Mouse (Mus musculus): ENCODE measurements around the gene Gm3336. TPM values are rescaled to one million over a fixed set of nuclear protein-coding genes. Genes with fewer than 3 reads are reported as not detected.

The Gm3336 gene
- polyA plus RNA-seq, 1 experiment, result not detected

- TF ChIP-seq TAL1 (IDR thresholded peaks at IDR 0.05; ENCODE audit: low read length) (no peak), GATA1 (IDR thresholded peaks at IDR 0.05; ENCODE audit: low read length) (no peak)
- Histone ChIP-seq H3K9me3 (ENCODE audit: control insufficient read depth, low read length) (no peaks in the 10 kb centered on the region), H3K36me3 (ENCODE audit: control insufficient read depth) (peaks cover 39% of the 10 kb centered on the region), H3K4me1 (ENCODE audit: control insufficient read depth) (peaks cover 95% of the 10 kb centered on the region), H3K27me3 (ENCODE audit: control insufficient read depth) (no peaks in the 10 kb centered on the region), H3K4me3 (replicated peaks) (peak overlapping the region; percentile 52)
Observed at GRCm38 (mm10) chr8:70763354-70763753, 45.0 kb downstream of the Gm3336 start.

DNA sequence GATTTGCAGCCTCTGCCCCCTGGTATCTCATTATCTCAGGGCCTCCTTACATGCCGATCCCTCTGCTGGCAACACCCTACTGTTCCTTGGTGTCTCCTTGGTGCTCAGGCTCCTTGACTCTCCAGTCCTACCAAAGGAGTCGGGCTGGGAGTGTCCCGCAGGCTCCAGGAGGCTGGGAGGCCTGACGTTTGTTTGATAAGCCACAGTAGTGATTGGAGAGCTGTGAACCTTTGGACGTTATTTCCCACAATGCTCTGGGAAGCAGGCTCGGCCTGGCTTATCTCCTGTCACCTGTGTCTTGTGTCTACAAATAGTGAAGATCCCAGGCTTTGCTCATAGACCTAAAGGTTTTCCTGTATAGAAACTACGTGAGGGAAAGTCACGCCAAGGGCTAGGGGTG is 45.7 kb downstream of the Gm3336 start:
- TF ChIP-seq GATA1 (IDR thresholded peaks at IDR 0.05; ENCODE audit: low read length) (peak; percentile 60), TAL1 (IDR thresholded peaks at IDR 0.05; ENCODE audit: low read length) (peak; percentile 68)
- H3K4me1 ChIP-seq (ENCODE audit: control insufficient read depth), result peaks cover 95% of the 10 kb centered on the region
- peaks cover 39% of the 10 kb centered on the region for H3K36me3 ChIP-seq (ENCODE audit: control insufficient read depth)
- no peaks in the 10 kb centered on the region for H3K27me3 ChIP-seq (ENCODE audit: control insufficient read depth)
- H3K9me3 ChIP-seq (ENCODE audit: control insufficient read depth, low read length), result no peaks in the 10 kb centered on the region
- peak overlapping the region; percentile 52 for H3K4me3 ChIP-seq (replicated peaks)

GRCm38 (mm10) chr8:70764676-70765075 is 46.3 kb downstream of the Gm3336 start:
- H3K9me3 ChIP-seq (ENCODE audit: control insufficient read depth, low read length), result no peaks in the 10 kb centered on the region
- no peaks in the 10 kb centered on the region for H3K27me3 ChIP-seq (ENCODE audit: control insufficient read depth)
- H3K4me1 ChIP-seq (ENCODE audit: control insufficient read depth), result peaks cover 95% of the 10 kb centered on the region
- no peak for TF ChIP-seq GATA1 (IDR thresholded peaks at IDR 0.05; ENCODE audit: low read length)
- TF ChIP-seq TAL1 (IDR thresholded peaks at IDR 0.05; ENCODE audit: low read length), result no peak
- peaks cover 36% of the 10 kb centered on the region for H3K36me3 ChIP-seq (ENCODE audit: control insufficient read depth)
- peak overlapping the region; percentile 52 for H3K4me3 ChIP-seq (replicated peaks)

DNA sequence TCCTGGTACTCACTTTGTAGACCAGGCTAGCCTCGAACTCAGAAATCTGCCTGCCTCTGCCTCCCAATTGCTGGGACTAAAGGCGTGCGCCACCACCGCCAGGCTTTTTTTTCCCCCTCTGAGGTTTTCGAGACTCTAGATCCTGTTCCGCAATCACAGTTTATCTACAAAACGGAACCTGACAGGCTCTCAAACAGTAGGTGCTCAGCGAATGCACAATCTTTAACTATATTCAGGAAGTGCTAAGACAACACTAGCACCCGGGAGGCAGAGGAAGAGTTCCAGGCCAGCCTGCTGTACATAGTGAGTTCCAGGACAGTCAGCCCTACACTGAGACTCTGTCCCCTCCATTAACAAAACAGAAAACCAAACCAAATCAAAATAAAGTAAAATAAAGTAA is 47.0 kb downstream of the Gm3336 start:
- H3K27me3 ChIP-seq (ENCODE audit: control insufficient read depth), result no peaks in the 10 kb centered on the region
- peaks cover 93% of the 10 kb centered on the region for H3K4me1 ChIP-seq (ENCODE audit: control insufficient read depth)
- no peak for TF ChIP-seq GATA1 (IDR thresholded peaks at IDR 0.05; ENCODE audit: low read length)
- no peaks in the 10 kb centered on the region for H3K9me3 ChIP-seq (ENCODE audit: control insufficient read depth, low read length)
- H3K36me3 ChIP-seq (ENCODE audit: control insufficient read depth), result peaks cover 42% of the 10 kb centered on the region
- H3K4me3 ChIP-seq (replicated peaks), result peak overlapping the region; percentile 69

- Histone ChIP-seq H3K27me3 (ENCODE audit: control insufficient read depth) (no peaks in the 10 kb centered on the region), H3K4me3 (replicated peaks) (peak overlapping the region; percentile 69), H3K9me3 (ENCODE audit: control insufficient read depth, low read length) (no peaks in the 10 kb centered on the region), H3K36me3 (ENCODE audit: control insufficient read depth) (peaks cover 48% of the 10 kb centered on the region), H3K4me1 (ENCODE audit: control insufficient read depth) (peaks cover 92% of the 10 kb centered on the region)
- TF ChIP-seq GATA1 (IDR thresholded peaks at IDR 0.05; ENCODE audit: low read length) (no peak), TAL1 (IDR thresholded peaks at IDR 0.05; ENCODE audit: low read length) (no peak)
Observed at GRCm38 (mm10) chr8:70765838-70766570, 47.7 kb downstream of the Gm3336 start.

DNA sequence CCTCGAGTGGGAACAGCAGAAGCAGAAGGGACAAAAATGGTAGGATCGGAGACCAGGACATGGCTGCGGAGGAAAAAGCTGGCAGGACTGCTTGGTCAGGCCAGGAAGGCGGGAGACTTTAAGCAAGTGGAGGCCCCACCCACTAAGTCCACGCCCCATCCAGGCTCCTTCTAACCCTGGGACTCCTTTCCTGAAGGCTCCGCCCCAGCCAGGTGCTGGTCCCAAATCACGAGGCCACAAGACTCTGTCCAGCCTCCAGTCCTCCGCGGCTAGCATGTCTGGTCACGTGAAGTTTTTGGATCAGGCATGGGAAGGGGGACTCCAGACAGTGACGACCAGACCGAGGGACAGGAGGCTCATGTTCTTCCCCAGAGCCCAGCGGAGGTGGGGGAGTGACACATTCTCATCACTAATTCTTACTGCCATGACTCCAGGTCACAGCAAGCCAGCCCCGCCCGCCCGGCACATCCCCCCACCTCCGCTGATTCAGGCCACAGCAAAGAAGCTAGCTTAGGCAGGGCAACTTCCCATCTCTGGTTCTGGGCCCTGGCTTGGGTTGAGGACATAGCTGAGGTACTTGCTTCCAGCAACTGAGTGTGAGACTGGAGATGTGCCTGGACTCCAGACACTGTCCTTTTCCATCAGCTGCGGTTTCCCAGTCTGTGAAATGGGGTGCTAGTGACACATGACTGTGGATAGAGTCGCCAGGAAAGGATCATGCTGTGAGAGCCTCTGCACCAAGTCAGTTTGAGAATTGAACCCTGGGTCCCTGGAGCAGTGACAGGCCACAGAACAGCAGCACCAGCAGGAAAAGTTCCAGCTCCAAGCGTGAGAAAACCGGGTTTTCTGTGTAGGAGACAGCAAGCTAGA is 48.5 kb downstream of the Gm3336 start:
- Histone ChIP-seq H3K4me1 (ENCODE audit: control insufficient read depth) (peaks cover 85% of the 10 kb centered on the region), H3K36me3 (ENCODE audit: control insufficient read depth) (peaks cover 57% of the 10 kb centered on the region), H3K4me3 (replicated peaks) (peak overlapping the region; percentile 69), H3K9me3 (ENCODE audit: control insufficient read depth, low read length) (no peaks in the 10 kb centered on the region), H3K27me3 (ENCODE audit: control insufficient read depth) (no peaks in the 10 kb centered on the region)
- TF ChIP-seq TAL1 (IDR thresholded peaks at IDR 0.05; ENCODE audit: low read length), result no peak
- TF ChIP-seq GATA1 (IDR thresholded peaks at IDR 0.05; ENCODE audit: low read length), result no peak

DNA sequence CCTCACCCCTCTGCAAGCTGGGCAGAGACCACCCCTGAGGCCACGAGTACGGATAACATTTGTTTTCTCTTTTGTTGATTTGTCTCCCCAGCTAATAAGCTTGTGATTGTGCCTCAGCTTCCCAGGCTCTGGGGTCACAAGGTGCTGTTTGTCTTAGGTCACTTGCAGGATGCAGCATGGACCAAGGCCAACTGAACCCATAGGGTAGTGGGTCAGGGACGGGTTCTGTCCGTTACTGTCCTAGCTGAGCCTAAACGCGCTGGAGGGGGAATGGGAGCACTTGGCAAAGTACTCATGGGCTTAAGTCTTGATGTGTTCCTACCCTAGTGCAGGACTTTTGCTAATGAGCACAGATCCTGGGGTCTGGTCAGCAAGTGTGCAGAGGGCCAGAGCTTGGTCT is 49.2 kb downstream of the Gm3336 start:
- TF ChIP-seq TAL1 (IDR thresholded peaks at IDR 0.05; ENCODE audit: low read length) (no peak), GATA1 (IDR thresholded peaks at IDR 0.05; ENCODE audit: low read length) (no peak)
- H3K4me3 ChIP-seq (replicated peaks), result no peak overlapping the region
- peaks cover 60% of the 10 kb centered on the region for H3K36me3 ChIP-seq (ENCODE audit: control insufficient read depth)
- peaks cover 81% of the 10 kb centered on the region for H3K4me1 ChIP-seq (ENCODE audit: control insufficient read depth)
- H3K9me3 ChIP-seq (ENCODE audit: control insufficient read depth, low read length), result no peaks in the 10 kb centered on the region
- no peaks in the 10 kb centered on the region for H3K27me3 ChIP-seq (ENCODE audit: control insufficient read depth)

- Histone ChIP-seq H3K4me1 (ENCODE audit: control insufficient read depth) (peaks cover 75% of the 10 kb centered on the region), H3K27me3 (ENCODE audit: control insufficient read depth) (no peaks in the 10 kb centered on the region), H3K36me3 (ENCODE audit: control insufficient read depth) (peaks cover 58% of the 10 kb centered on the region), H3K4me3 (replicated peaks) (no peak overlapping the region), H3K9me3 (ENCODE audit: control insufficient read depth, low read length) (no peaks in the 10 kb centered on the region)
- TF ChIP-seq GATA1 (IDR thresholded peaks at IDR 0.05; ENCODE audit: low read length), result no peak
- TF ChIP-seq TAL1 (IDR thresholded peaks at IDR 0.05; ENCODE audit: low read length), result no peak
Observed at GRCm38 (mm10) chr8:70768231-70768776, 50.0 kb downstream of the Gm3336 start.

DNA sequence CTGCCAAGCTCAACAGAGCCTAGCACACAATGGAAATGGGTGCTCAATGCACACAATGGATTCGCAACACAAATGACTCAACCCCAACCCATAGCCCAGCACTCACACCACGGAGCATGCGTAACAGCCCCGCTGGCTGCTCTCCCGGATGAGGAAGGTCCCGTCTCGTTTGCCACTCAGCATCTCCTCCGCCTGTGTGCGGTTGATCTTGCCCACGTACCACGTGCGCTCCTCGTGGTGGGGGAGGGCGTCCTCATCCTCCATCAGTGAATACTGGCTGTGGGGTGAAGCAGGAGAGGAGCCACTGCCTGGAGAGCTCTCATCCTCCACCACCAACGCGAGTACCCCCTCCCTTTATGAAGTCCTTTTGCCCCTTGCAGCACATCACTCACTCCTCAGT is 50.6 kb downstream of the Gm3336 start:
- Histone ChIP-seq H3K27me3 (ENCODE audit: control insufficient read depth) (no peaks in the 10 kb centered on the region), H3K4me3 (replicated peaks) (no peak overlapping the region), H3K9me3 (ENCODE audit: control insufficient read depth, low read length) (no peaks in the 10 kb centered on the region), H3K4me1 (ENCODE audit: control insufficient read depth) (peaks cover 72% of the 10 kb centered on the region), H3K36me3 (ENCODE audit: control insufficient read depth) (peaks cover 54% of the 10 kb centered on the region)
- no peak for TF ChIP-seq GATA1 (IDR thresholded peaks at IDR 0.05; ENCODE audit: low read length)
- TF ChIP-seq TAL1 (IDR thresholded peaks at IDR 0.05; ENCODE audit: low read length), result no peak

All from erythroblast, embryonic 14.5 days (primary cell).